Mouse (Mus musculus) intestine, postnatal 0 days (tissue): ENCODE results near the gene Gtpbp3. TPM values are rescaled to one million over a fixed set of nuclear protein-coding genes. Genes with fewer than 3 reads are reported as not detected.
"Not testable (repeated sequence)": the region's sequence is repeated elsewhere in the genome, so short reads cannot be mapped to it uniquely, and the experiment has no call there.

Experiments
- ATAC-seq: fragments of 200-750 bp; cut with Nextera tagmentation; 2 replicates; pipeline ENCODE4 v1.8.0; 2017; ENCODE audit warnings: mild to moderate bottlenecking, moderate TSS enrichment, moderate library complexity
- H3K27ac ChIP-seq: fragments of 300-500 bp; sonication (generic); 2 replicates; pipeline ENCODE4 v1.5.1; 2014; ENCODE audit warnings: mild to moderate bottlenecking, low read depth, low read length, moderate library complexity
- H3K27me3 ChIP-seq: fragments of 300-500 bp; sonication (generic); replicated peaks from 2 replicates; pipeline ENCODE4 v1.6.1; 2014; ENCODE audit warnings: low read length, mixed read lengths; ENCODE audit not compliant: control insufficient read depth, insufficient read depth
- H3K36me3 ChIP-seq: fragments of 300-500 bp; sonication (generic); 2 replicates; pipeline ENCODE4 v1.6.1; 2014; ENCODE audit warnings: mild to moderate bottlenecking, moderate library complexity; ENCODE audit not compliant: control insufficient read depth, insufficient read depth
- H3K4me1 ChIP-seq: fragments of 300-500 bp; sonication (generic); replicated peaks from 2 replicates; pipeline ENCODE4 v1.6.1; 2014; ENCODE audit warnings: antibody characterized with exemption, low read length, mixed read lengths; ENCODE audit not compliant: control insufficient read depth, insufficient read depth
- H3K4me2 ChIP-seq: fragments of 300-500 bp; sonication (generic); replicated peaks from 2 replicates; pipeline ENCODE4 v1.6.1; 2014; ENCODE audit warnings: low read depth, mild to moderate bottlenecking, moderate library complexity
- H3K4me3 ChIP-seq: fragments of 300-500 bp; sonication (generic); 2 replicates; pipeline ENCODE4 v1.5.1; 2014; ENCODE audit warnings: low read depth, low read length
- H3K9ac ChIP-seq: fragments of 300-500 bp; sonication (generic); 2 replicates; pipeline ENCODE4 v1.6.1; 2014; ENCODE audit warnings: mild to moderate bottlenecking, low read depth, low read length
- H3K9me3 ChIP-seq: fragments of 300-500 bp; sonication (generic); 2 replicates; pipeline ENCODE4 v1.6.1; 2016; ENCODE audit warnings: mixed run types; ENCODE audit not compliant: control insufficient read depth
- CTCF ChIP-seq: sonication (generic); IDR thresholded peaks from 2 replicates; pipeline ENCODE4 v1.5.1; 2016; ENCODE audit warnings: low read depth, mild to moderate bottlenecking, control low read depth, antibody characterized with exemption, moderate library complexity
- WGBS: fragments of 180-500 bp; shearing (Covaris S2); extraction: QIAGEN DNeasy Blood & Tissue Kit; methylation state at CpG from one replicate; pipeline ENCODE4 v1.1.7; 2014; 5-methylcytosine and 5-hydroxymethylcytosine counted together
- polyA plus RNA-seq: library from polyadenylated mRNA; unstranded; fragments of >200 nt; fragmentation: Nextera tagmentation; extraction: Ambion mirVana; gene quantifications from 2 replicates; pipeline ENCODE4 v1.2.1, GENCODE M21; 2015

Gene Gtpbp3
- polyA plus RNA-seq, 1 experiment from 2014 or later: 6.6 TPM

DNA sequence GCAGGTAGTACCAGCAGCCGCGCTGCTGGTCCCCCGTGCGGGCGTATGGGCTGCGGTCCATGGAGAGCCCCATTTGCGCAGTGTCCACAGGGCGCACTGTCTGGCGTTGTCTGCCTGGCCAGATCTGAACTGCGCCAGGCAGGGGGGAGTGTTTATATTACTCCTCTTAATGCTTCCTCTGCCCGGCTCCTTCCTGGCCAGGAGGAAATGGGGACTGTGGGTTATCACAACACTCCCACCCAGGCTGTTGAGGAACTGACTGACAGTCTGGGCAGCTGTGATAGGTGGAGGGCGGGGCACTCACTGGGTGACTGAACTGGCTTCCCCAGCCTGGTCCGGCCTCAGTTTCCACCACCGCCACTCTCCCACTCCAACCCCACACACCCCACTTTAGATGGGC lies 23.7 kb downstream of the Gtpbp3 start, which contains the start of gene Plvap:
Plvap (minus strand) TSS at position 109 of the 400 bp plus-strand sequence.
- H3K9me3 ChIP-seq: no peaks in the 10 kb centered on the region
- no peak within 1 kb of the TSS for H3K4me2 ChIP-seq
- no peak for ATAC-seq
- H3K27me3 ChIP-seq: peaks cover 23% of the 10 kb centered on the region
- no peak within 1 kb of the TSS for H3K27ac ChIP-seq
- no peak for TF ChIP-seq CTCF
- no peak within 1 kb of the TSS for H3K9ac ChIP-seq
- 33% methylated on average over 14 of the region's 14 CpGs for WGBS
- H3K36me3 ChIP-seq: no peaks in the 10 kb centered on the region
- peak within 1 kb of the TSS; percentile 11; the same call in 1 of the 2 replicates for H3K4me3 ChIP-seq
- no peaks in the 10 kb centered on the region for H3K4me1 ChIP-seq

DNA sequence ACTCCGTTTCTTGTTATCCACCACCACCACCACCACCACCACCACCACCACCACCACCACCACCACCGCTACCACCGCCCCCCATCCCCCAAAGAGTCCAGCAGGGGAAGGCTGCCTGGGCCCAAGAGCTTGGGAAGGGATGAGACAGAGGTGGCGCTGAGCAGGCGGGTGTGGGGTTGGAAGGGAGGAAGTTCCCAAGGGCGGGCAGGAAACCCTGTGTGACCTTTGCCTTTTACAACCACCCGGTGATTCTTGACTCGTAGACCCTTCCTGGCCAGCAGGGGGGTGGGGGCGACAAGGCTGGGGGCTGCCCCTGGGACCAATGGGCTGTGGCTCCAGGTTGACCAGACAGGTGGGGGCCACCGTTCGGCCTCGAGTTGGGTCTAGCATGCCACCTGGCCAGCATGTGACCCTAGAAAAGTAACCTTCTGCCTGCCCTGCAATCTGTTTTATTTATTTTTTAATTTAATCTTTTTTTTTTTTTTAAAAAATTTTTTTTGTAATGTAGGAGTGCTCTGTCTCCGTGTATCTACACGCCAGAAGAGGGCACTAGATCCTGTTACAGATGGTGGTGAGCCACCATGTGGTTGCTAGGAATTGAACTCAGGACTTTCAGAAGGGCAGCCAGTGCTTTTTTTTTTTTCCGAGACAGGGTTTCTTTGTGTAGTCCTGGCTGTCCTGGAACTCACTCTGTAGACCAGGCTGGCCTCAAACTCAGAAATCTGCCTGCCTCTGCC lies 25.3 kb downstream of the Gtpbp3 start:
- 67% methylated on average over 15 of the region's 15 CpGs for WGBS
- no peak overlapping the region for H3K9ac ChIP-seq
- H3K27ac ChIP-seq: no peak overlapping the region
- no peak for ATAC-seq
- H3K4me1 ChIP-seq: no peaks in the 10 kb centered on the region
- no peak overlapping the region for H3K4me3 ChIP-seq
- H3K36me3 ChIP-seq: no peaks in the 10 kb centered on the region
- H3K27me3 ChIP-seq: peaks cover 8% of the 10 kb centered on the region; the same call in 1 of the 2 replicates
- TF ChIP-seq CTCF: 0 out of 2 replicates have a peak, but pooled peaks have one; percentile 15
- no peaks in the 10 kb centered on the region for H3K9me3 ChIP-seq
- no peak overlapping the region for H3K4me2 ChIP-seq

GRCm38 (mm10) chr8:71515043-71515442 lies 27.1 kb downstream of the Gtpbp3 start:
- no peaks in the 10 kb centered on the region for H3K9me3 ChIP-seq
- no peaks in the 10 kb centered on the region for H3K36me3 ChIP-seq
- 68% methylated on average over 5 of the region's 5 CpGs for WGBS
- H3K4me2 ChIP-seq: no peak overlapping the region
- no peak overlapping the region for H3K27ac ChIP-seq
- no peak for ATAC-seq
- no peak overlapping the region for H3K4me3 ChIP-seq
- H3K9ac ChIP-seq: no peak overlapping the region
- no peaks in the 10 kb centered on the region for H3K27me3 ChIP-seq
- no peaks in the 10 kb centered on the region for H3K4me1 ChIP-seq
- no peak for TF ChIP-seq CTCF

GRCm38 (mm10) chr8:71516786-71517185 lies 28.9 kb downstream of the Gtpbp3 start:
- Histone ChIP-seq H3K27ac (no peak overlapping the region), H3K27me3 (no peaks in the 10 kb centered on the region; the same call in 1 of the 2 replicates), H3K36me3 (no peaks in the 10 kb centered on the region), H3K4me2 (no peak overlapping the region), H3K9me3 (no peaks in the 10 kb centered on the region), H3K4me1 (no peaks in the 10 kb centered on the region), H3K9ac (no peak overlapping the region), H3K4me3 (no peak overlapping the region)
- no peak for TF ChIP-seq CTCF
- ATAC-seq: no peak
- 12% methylated on average over 6 of the region's 6 CpGs for WGBS

- 37% methylated on average over 8 of the region's 10 CpGs for WGBS
- not testable (repeated sequence) for H3K9me3 ChIP-seq, ATAC-seq, H3K36me3 ChIP-seq, H3K4me3 ChIP-seq, H3K27me3 ChIP-seq, H3K4me2 ChIP-seq, H3K9ac ChIP-seq, H3K4me1 ChIP-seq, H3K27ac ChIP-seq
- peak; percentile 74 for TF ChIP-seq CTCF
These were observed 31.3 kb downstream of the Gtpbp3 start for GRCm38 (mm10) chr8:71519037-71519825.

GRCm38 (mm10) chr8:71521634-71522033 lies 33.7 kb downstream of the Gtpbp3 start:
- Histone ChIP-seq H3K9ac (no peak overlapping the region), H3K36me3 (no peaks in the 10 kb centered on the region), H3K9me3 (no peaks in the 10 kb centered on the region), H3K4me3 (no peak overlapping the region), H3K27me3 (peaks cover 19% of the 10 kb centered on the region), H3K4me1 (no peaks in the 10 kb centered on the region), H3K27ac (no peak overlapping the region), H3K4me2 (peak overlapping the region; percentile 6; the same call in 1 of the 2 replicates)
- 3% methylated on average over 17 of the region's 17 CpGs for WGBS
- peak; percentile 78 for ATAC-seq
- peak; percentile 99 for TF ChIP-seq CTCF
